Mouse (Mus musculus): ENCODE data around the gene Heg1. TPM values are rescaled to one million over a fixed set of nuclear protein-coding genes. Genes with fewer than 3 reads are reported as not detected.

The Heg1 gene
- total and polyA plus RNA-seq, 3 experiments: 40.8 to 77.1 (median 67.2) TPM

DNA sequence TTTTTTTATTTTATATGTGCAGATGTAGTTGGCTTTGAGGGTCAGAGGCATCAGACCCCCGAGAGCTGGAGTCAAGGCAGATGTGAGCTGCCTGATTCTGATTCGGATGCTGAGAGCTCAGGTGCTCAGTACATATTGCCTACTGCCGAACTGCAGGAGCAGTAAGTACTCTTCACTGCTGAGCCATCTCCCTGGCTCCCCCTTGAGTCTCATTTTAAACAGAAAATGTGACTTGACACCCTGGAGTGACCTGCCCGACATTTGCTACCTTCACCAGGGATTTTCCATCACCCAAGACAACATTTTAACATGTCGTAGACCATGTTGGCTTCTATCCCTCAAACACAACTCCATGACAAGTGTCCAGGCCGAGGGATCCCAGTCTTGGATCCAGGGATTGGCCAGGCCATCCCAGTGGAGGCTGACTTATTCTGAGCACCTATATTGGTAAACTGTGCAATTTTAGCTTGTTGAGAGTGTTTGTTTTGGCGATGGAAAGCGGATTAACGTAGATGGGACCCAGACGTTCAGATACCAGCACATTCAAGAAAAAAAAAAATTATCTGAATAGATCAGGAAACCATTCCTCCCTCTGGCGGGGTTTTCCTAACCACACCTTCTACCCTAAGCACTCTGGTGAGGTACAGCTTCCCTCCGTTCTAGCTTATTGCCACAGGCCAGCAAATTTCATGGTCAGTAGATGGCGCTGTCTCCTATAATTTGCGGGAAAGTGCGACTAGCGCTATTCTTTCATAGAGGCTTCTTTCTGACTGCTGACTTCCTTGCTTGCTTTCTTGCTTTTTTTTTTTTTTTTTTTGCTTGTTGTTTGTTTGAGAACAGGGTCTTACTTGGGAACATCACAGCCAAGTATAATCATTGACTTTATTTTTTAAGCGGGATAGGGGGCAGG is 136.4 kb downstream of the Heg1 start (continued):
- 0 out of 2 replicates have a peak, but pooled peaks have one; percentile 15 for TF ChIP-seq SIN3A (IDR thresholded peaks at IDR 0.05; ENCODE audit: low read length)
- TF ChIP-seq KAT2A (IDR thresholded peaks at IDR 0.05; ENCODE audit: insufficient replicate concordance, low read length): no peak
- no peak for TF ChIP-seq MXI1 (IDR thresholded peaks at IDR 0.05; ENCODE audit: low read depth, low read length)
- no peak for TF ChIP-seq NRF1 (IDR thresholded peaks at IDR 0.05; ENCODE audit: low read depth, low read length)
- no peak for TF ChIP-seq USF1 (IDR thresholded peaks at IDR 0.05; ENCODE audit: low read depth, low read length)
- TF ChIP-seq SMC3 (IDR thresholded peaks at IDR 0.05; ENCODE audit: low read depth, low read length): peak; percentile 95
- no peak for TF ChIP-seq HCFC1 (IDR thresholded peaks at IDR 0.05; ENCODE audit: low read depth, low read length)
- TF ChIP-seq ZMIZ1 (IDR thresholded peaks at IDR 0.05; ENCODE audit: low read depth, low read length): no peak
- TF ChIP-seq CTCF (conservative IDR thresholded peaks at IDR 0.05 in 1 of 2, IDR thresholded peaks at IDR 0.05 in 1 of 2; ENCODE audit: low read depth in 2 of 2, low read length in 2 of 2): peak; percentile 83 to 99
- no peak for TF ChIP-seq POLR2A (IDR thresholded peaks at IDR 0.05; ENCODE audit: low read depth, low read length)
- TF ChIP-seq TBP (conservative IDR thresholded peaks at IDR 0.05; ENCODE audit: low read depth, low read length): no peak
- 0 out of 2 replicates have a peak, but pooled peaks have one; percentile 26 for TF ChIP-seq MYC (IDR thresholded peaks at IDR 0.05; ENCODE audit: low read depth, low read length)
- TF ChIP-seq NELFE (IDR thresholded peaks at IDR 0.05; ENCODE audit: low read depth, low read length): no peak; the same call in 1 of the 2 replicates
- no peak for TF ChIP-seq JUND (conservative IDR thresholded peaks at IDR 0.05; ENCODE audit: low read depth, low read length)
- no peak for TF ChIP-seq PAX5 (IDR thresholded peaks at IDR 0.05; ENCODE audit: low read length)

Other genes starting within 250 kb of the Heg1 start
- gene Slc12a8, start 167.0 kb upstream of the Heg1 start, total RNA-seq (2012; rRNA removed): 7.7 and 17.4 TPM in 2 replicates
- 12.2 and 12.9 TPM in 2 replicates for gene Slc12a8, start 167.0 kb upstream of the Heg1 start, total RNA-seq (2014; rRNA removed)
- 14.2 and 16.5 TPM in 2 replicates for gene Slc12a8, start 167.0 kb upstream of the Heg1 start, polyA plus RNA-seq (2012; ENCODE audit: insufficient read length, low read depth)
- gene Muc13, start 109.7 kb downstream of the Heg1 start, total RNA-seq (2012; rRNA removed): not detected in 2 replicates
- not detected in 2 replicates for gene Muc13, start 109.7 kb downstream of the Heg1 start, total RNA-seq (2014; rRNA removed)
- not detected in 2 replicates for gene Muc13, start 109.7 kb downstream of the Heg1 start, polyA plus RNA-seq (2012; ENCODE audit: insufficient read length, low read depth)
- 11.5 and 20.1 TPM in 2 replicates for gene Itgb5, start 145.3 kb downstream of the Heg1 start, total RNA-seq (2012; rRNA removed)
- 0.65 and 0.85 TPM in 2 replicates for gene Itgb5, start 145.3 kb downstream of the Heg1 start, total RNA-seq (2014; rRNA removed)
- 1.1 and 1.8 TPM in 2 replicates for gene Itgb5, start 145.3 kb downstream of the Heg1 start, polyA plus RNA-seq (2012; ENCODE audit: insufficient read length, low read depth)

All from CH12.LX (cell line).